Mouse (Mus musculus): Measurements from ENCODE around the gene Zfp827.

- TF ChIP-seq POLR2A (IDR thresholded peaks at IDR 0.05; ENCODE audit: borderline replicate concordance, low read depth, low read length) (no peak), CTCF (IDR thresholded peaks at IDR 0.05; ENCODE audit: low read depth, low read length) (no peak)
These were observed 89.5 kb downstream of the Zfp827 start for GRCm38 (mm10) chr8:79117711-79118110.

Data from bone marrow macrophage, adult 2 months (primary cell).